Mouse (Mus musculus): Measurements from ENCODE around the gene St3gal2. TPM values are rescaled to one million over a fixed set of nuclear protein-coding genes. Genes with fewer than 3 reads are reported as not detected.

The St3gal2 gene
- 39.7 TPM for polyA plus RNA-seq (2012; fragmentation: generic; extraction: Trizol)

DNA sequence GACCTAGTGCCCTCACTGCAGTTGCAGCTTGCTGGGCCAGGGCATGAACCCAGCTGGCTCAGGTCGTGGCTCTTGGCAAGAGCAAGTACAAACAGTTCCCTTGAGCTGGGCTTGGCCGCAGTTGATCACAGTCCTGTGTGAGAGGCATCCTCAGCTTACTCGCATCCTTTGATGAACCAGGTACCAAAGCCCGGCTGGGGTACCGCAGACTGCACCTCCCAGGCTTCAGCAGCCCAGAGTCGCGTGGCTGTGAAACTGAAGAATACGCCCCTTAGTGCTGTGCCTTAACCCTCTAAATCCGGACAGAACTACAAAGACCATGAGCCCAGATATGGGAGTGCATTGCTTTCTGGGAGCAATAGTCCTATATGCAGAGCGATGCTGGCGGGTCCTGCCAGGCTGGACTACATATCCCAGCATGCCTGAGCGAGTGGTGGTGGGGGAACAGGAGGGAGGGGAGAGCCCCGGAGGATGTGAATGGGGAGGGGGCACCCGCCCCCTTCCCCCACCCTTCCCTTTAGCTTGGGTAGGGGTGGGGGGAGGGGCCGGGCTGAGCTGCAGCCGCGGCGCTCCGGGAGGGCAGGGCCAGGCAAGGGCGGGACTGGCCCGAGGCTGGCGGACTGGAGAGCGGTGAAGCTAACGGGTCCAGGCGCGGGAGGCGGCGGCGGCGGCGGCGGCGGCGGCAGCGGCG, at the start of gene St3gal2:
Gene St3gal2 (plus strand): TSS at position 582 of the 691 bp plus-strand sequence.
- Histone ChIP-seq H3K4me2 (ENCODE audit: low read depth) (peak within 1 kb of the TSS; percentile 92), H3K79me2 (ENCODE audit: control insufficient read depth, insufficient read depth) (peaks cover 36% of the 10 kb centered on the region), H3K36me3 (ENCODE audit: control insufficient read depth, insufficient read depth) (no peaks in the 10 kb centered on the region), H3K27me3 (ENCODE audit: control insufficient read depth, insufficient read depth, insufficient read length) (no peaks in the 10 kb centered on the region), H3K4me3 (peak within 1 kb of the TSS; percentile 31), H3ac (ENCODE audit: control insufficient read depth, insufficient read length) (peak within 1 kb of the TSS; percentile 36)
- peak in 2 of 3 experiments; percentile 2 to 9 for TF ChIP-seq MYOD1 (IDR thresholded peaks at IDR 0.05; ENCODE audit: control insufficient read depth in 1 of 3, insufficient read length in 2 of 3, low read depth in 2 of 3)
- TF ChIP-seq REST (IDR thresholded peaks at IDR 0.05; ENCODE audit: insufficient read depth, insufficient read length): no peak
- peak; percentile 53 for TF ChIP-seq POLR2AphosphoS2 (IDR thresholded peaks at IDR 0.05; ENCODE audit: insufficient read length, low read depth)
- peak; percentile 71 for TF ChIP-seq SRF (IDR thresholded peaks at IDR 0.05; ENCODE audit: control insufficient read depth, insufficient read length, low read depth)
- no peak for TF ChIP-seq MYOG (IDR thresholded peaks at IDR 0.05; ENCODE audit: control insufficient read depth in 1 of 3, insufficient read depth in 1 of 3, insufficient read length in 2 of 3, low read depth in 2 of 3)
- no peak for TF ChIP-seq CEBPB (IDR thresholded peaks at IDR 0.05; ENCODE audit: insufficient read depth, poor library complexity, severe bottlenecking)
- TF ChIP-seq E2F4 (IDR thresholded peaks at IDR 0.05; ENCODE audit: insufficient read depth): peak; percentile 1
- peak; percentile 65 for TF ChIP-seq POLR2A (IDR thresholded peaks at IDR 0.05; ENCODE audit: insufficient read length, low read depth)
- no peak for TF ChIP-seq MAX (IDR thresholded peaks at IDR 0.05; ENCODE audit: low read depth)

DNA sequence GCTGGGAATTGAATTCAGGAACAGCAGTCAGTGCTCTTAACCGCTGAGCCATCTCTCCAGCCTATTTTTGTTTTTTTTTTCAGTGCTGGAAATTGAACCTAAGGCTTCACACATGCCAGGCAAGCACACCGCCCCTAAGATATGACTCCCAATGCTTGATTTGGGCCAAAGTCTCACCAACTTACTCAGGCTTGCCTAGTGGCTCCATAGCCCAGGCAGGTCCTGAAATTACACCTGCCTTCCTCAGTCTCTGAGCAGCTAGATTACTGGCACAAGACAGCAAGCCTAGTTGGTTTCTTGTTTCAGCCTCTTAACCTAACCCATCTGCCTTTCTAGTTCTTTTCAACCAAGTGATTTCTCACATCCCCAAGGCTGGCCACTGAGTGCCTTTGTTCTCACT, 49.2 kb upstream of the St3gal2 start:
- H3K36me3 ChIP-seq (ENCODE audit: control insufficient read depth, insufficient read depth): peaks cover 58% of the 10 kb centered on the region
- TF ChIP-seq TCF12 (IDR thresholded peaks at IDR 0.05; ENCODE audit: insufficient read depth, poor library complexity, severe bottlenecking) (no peak), REST (IDR thresholded peaks at IDR 0.05; ENCODE audit: insufficient read depth, insufficient read length) (no peak), SRF (IDR thresholded peaks at IDR 0.05; ENCODE audit: control insufficient read depth, insufficient read length, low read depth) (no peak), TCF3 (IDR thresholded peaks at IDR 0.05; ENCODE audit: insufficient read length, low read depth) (no peak), USF1 (IDR thresholded peaks at IDR 0.05; ENCODE audit: low read depth) (no peak), MYOG (IDR thresholded peaks at IDR 0.05; ENCODE audit: control insufficient read depth in 1 of 3, insufficient read depth in 1 of 3, insufficient read length in 2 of 3, low read depth in 2 of 3) (no peak), CEBPB (IDR thresholded peaks at IDR 0.05; ENCODE audit: insufficient read depth, poor library complexity, severe bottlenecking) (no peak), POLR2AphosphoS2 (IDR thresholded peaks at IDR 0.05; ENCODE audit: insufficient read length, low read depth) (no peak), POLR2A (IDR thresholded peaks at IDR 0.05; ENCODE audit: insufficient read length, low read depth) (no peak), MAX (IDR thresholded peaks at IDR 0.05; ENCODE audit: low read depth) (no peak), MYOD1 (IDR thresholded peaks at IDR 0.05; ENCODE audit: control insufficient read depth in 1 of 3, insufficient read length in 2 of 3, low read depth in 2 of 3) (no peak), E2F4 (IDR thresholded peaks at IDR 0.05; ENCODE audit: insufficient read depth) (no peak)
- no peaks in the 10 kb centered on the region for H3K27me3 ChIP-seq (ENCODE audit: control insufficient read depth, insufficient read depth, insufficient read length)
- H3ac ChIP-seq (ENCODE audit: control insufficient read depth, insufficient read length): no peak overlapping the region
- no peak overlapping the region for H3K4me2 ChIP-seq (ENCODE audit: low read depth)
- H3K4me3 ChIP-seq: no peak overlapping the region
- H3K79me2 ChIP-seq (ENCODE audit: control insufficient read depth, insufficient read depth): no peaks in the 10 kb centered on the region

DNA sequence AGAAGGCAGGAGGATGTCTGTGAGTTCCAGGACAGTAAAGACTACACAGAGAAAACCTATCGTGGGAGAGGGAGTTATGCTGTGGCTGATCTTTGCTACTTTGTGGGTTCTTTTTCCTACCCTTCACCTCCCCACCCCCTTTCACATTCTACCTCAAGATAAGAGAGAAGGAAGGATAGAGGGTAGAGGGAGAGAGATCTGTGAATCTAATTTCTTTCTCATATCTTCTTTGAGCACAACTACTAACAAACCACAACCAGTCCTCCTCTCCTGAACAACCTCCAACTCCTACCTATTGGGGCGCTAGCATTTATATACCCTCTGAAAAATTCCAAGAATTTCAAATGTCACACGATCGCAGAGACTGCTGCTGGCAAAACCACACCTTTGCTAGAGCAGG, 41.9 kb upstream of the St3gal2 start:
- Histone ChIP-seq H3K27me3 (ENCODE audit: control insufficient read depth, insufficient read depth, insufficient read length) (no peaks in the 10 kb centered on the region), H3K4me2 (ENCODE audit: low read depth) (no peak overlapping the region), H3K79me2 (ENCODE audit: control insufficient read depth, insufficient read depth) (no peaks in the 10 kb centered on the region), H3ac (ENCODE audit: control insufficient read depth, insufficient read length) (no peak overlapping the region), H3K36me3 (ENCODE audit: control insufficient read depth, insufficient read depth) (peaks cover 52% of the 10 kb centered on the region), H3K4me3 (no peak overlapping the region)
- TF ChIP-seq TCF3 (IDR thresholded peaks at IDR 0.05; ENCODE audit: insufficient read length, low read depth): no peak
- no peak for TF ChIP-seq CEBPB (IDR thresholded peaks at IDR 0.05; ENCODE audit: insufficient read depth, poor library complexity, severe bottlenecking)
- no peak for TF ChIP-seq USF1 (IDR thresholded peaks at IDR 0.05; ENCODE audit: low read depth)

DNA sequence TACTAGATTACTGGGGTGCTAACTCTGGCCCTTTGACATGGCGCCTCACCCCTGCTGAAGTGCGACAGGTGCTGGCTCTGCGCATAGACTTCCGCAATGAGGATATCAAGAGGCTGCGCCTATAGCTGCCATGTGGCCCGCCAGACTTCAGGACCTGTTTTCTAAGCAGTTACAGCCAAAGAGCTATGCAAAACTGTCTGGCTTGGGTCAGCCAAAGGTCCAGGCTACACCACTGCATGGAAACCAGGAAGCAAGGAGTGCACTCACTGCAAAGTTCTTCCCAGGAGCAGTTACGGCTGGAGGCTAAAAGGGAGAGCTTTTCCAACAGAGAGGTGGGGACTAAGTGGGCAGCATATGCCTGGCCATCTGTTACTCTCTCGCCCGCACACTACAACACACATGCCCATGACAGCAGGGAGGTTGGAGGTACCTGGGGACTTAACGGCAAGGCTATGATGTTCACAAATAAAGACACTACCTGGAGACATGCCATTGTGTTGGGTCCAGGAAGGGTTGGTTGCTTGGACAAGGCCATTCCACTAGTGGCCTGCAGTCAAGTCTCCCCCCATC, 37.9 kb upstream of the St3gal2 start:
- Histone ChIP-seq H3ac (ENCODE audit: control insufficient read depth, insufficient read length) (no peak overlapping the region), H3K4me3 (no peak overlapping the region), H3K27me3 (ENCODE audit: control insufficient read depth, insufficient read depth, insufficient read length) (no peaks in the 10 kb centered on the region), H3K4me2 (ENCODE audit: low read depth) (no peak overlapping the region), H3K36me3 (ENCODE audit: control insufficient read depth, insufficient read depth) (peaks cover 31% of the 10 kb centered on the region), H3K79me2 (ENCODE audit: control insufficient read depth, insufficient read depth) (no peaks in the 10 kb centered on the region)
- TF ChIP-seq TCF12 (IDR thresholded peaks at IDR 0.05; ENCODE audit: insufficient read depth, poor library complexity, severe bottlenecking) (no peak), MYOG (IDR thresholded peaks at IDR 0.05; ENCODE audit: control insufficient read depth in 1 of 3, insufficient read depth in 1 of 3, insufficient read length in 2 of 3, low read depth in 2 of 3) (no peak)

DNA sequence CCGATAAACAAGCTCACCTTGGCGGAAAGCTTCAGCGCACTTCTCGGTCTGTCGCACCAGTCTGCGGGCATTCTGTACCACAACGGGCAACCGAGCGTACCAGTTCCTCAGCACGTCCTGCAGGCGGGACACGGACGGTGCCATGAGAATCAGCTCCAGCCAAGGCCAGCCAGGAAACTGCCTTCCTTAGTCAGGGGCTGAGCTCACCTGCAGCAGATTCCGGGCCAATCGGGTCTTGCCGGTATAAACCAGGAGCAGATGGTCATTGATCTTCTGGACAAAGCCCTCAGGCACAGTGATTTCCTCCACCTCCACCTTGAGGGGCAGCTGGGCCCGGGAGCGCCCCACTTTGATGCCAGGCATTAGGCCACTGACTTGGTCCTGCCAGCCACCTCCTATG, 35.9 kb upstream of the St3gal2 start:
- TF ChIP-seq REST (IDR thresholded peaks at IDR 0.05; ENCODE audit: insufficient read depth, insufficient read length) (no peak), POLR2AphosphoS2 (IDR thresholded peaks at IDR 0.05; ENCODE audit: insufficient read length, low read depth) (peak; percentile 57)
- H3ac ChIP-seq (ENCODE audit: control insufficient read depth, insufficient read length): no peak overlapping the region
- no peak overlapping the region for H3K4me2 ChIP-seq (ENCODE audit: low read depth)
- no peaks in the 10 kb centered on the region for H3K27me3 ChIP-seq (ENCODE audit: control insufficient read depth, insufficient read depth, insufficient read length)
- no peaks in the 10 kb centered on the region for H3K79me2 ChIP-seq (ENCODE audit: control insufficient read depth, insufficient read depth)
- H3K36me3 ChIP-seq (ENCODE audit: control insufficient read depth, insufficient read depth): peaks cover 22% of the 10 kb centered on the region
- H3K4me3 ChIP-seq: no peak overlapping the region

All from myocyte (in vitro differentiated cells).